Mouse (Mus musculus) hindbrain, embryonic 14.5 days (tissue): ENCODE measurements around the gene Mapk11. TPM values are rescaled to one million over a fixed set of nuclear protein-coding genes. Genes with fewer than 3 reads are reported as not detected.

Experiments used
- ATAC-seq: fragments of 200-750 bp; cut with Nextera tagmentation; 2 replicates; pipeline ENCODE4 v1.8.0; 2017; ENCODE audit warnings: moderate number of reproducible peaks, mild to moderate bottlenecking, moderate TSS enrichment, moderate library complexity; ENCODE audit not compliant: low FRiP score
- DNase-seq: peaks from one replicate; pipeline ENCODE4 v3.0.0-alpha.2; 2015; ENCODE audit warnings: low spot score
- H3K27ac ChIP-seq: fragments of 300-500 bp; sonication (generic); 2 replicates; pipeline ENCODE4 v1.5.1; 2014; ENCODE audit warnings: mild to moderate bottlenecking, moderate library complexity
- H3K27me3 ChIP-seq: fragments of 300-500 bp; sonication (generic); 2 replicates; pipeline ENCODE4 v1.6.1; 2014; ENCODE audit warnings: mild to moderate bottlenecking, low read length, mixed read lengths; ENCODE audit not compliant: control insufficient read depth, insufficient read depth
- H3K36me3 ChIP-seq: fragments of 300-500 bp; sonication (generic); replicated peaks from 2 replicates; pipeline ENCODE4 v1.6.1; 2014; ENCODE audit not compliant: control insufficient read depth, insufficient read depth
- H3K4me1 ChIP-seq: fragments of 300-500 bp; sonication (generic); replicated peaks from 2 replicates; pipeline ENCODE4 v1.6.1; 2014; ENCODE audit warnings: antibody characterized with exemption, low read length, mixed read lengths; ENCODE audit not compliant: control insufficient read depth, insufficient read depth
- H3K4me2 ChIP-seq: fragments of 300-500 bp; sonication (generic); replicated peaks from 2 replicates; pipeline ENCODE4 v1.6.1; 2014; ENCODE audit warnings: mild to moderate bottlenecking, moderate library complexity
- H3K4me3 ChIP-seq: fragments of 300-500 bp; sonication (generic); replicated peaks from 2 replicates; pipeline ENCODE4 v1.5.1; 2014; ENCODE audit warnings: mild to moderate bottlenecking, low read length
- H3K9ac ChIP-seq: fragments of 300-500 bp; sonication (generic); 2 replicates; pipeline ENCODE4 v1.6.1; 2014
- H3K9me3 ChIP-seq: fragments of 300-500 bp; sonication (generic); 2 replicates; pipeline ENCODE4 v1.6.1; 2016; ENCODE audit warnings: low read length; ENCODE audit not compliant: control insufficient read depth
- WGBS: fragments of 180-500 bp; shearing (Covaris S2); extraction: QIAGEN DNeasy Blood & Tissue Kit; methylation state at CpG from one replicate; pipeline ENCODE4 v1.1.7; 2014; 5-methylcytosine and 5-hydroxymethylcytosine counted together
- polyA plus RNA-seq: library from polyadenylated mRNA; unstranded; fragments of >200 nt; fragmentation: Nextera tagmentation; extraction: Ambion mirVana; gene quantifications from 2 replicates; pipeline ENCODE4 v1.2.1, GENCODE M21; 2014

Mapk11 gene
- polyA plus RNA-seq, 1 experiment from 2014 or later, result 22.4 TPM

DNA sequence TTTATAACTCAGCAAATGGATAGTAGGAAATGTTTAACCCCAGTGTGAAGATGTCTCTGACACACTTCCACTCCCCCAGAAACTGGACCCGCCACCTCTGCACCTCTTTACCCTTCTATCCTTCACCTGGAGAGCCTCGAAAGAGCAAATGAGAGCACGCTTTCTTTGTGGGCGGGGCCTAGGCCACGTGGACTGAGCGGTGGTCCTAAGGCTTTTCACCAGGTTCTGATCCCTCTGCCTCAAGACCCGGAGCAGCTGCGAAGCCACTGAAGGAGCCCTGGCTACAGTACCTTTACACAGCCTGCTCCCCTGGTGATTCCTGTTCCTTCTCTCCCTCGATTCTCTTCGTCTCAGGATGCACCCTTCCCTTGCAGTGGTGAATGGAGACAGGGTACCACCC is 2.0 kb downstream of the Mapk11 start:
- DNase-seq (no peak), ATAC-seq (no peak)
- H3K27ac ChIP-seq, result peak overlapping the region; percentile 77
- peak overlapping the region; percentile 53 for H3K4me3 ChIP-seq
- peaks cover 34% of the 10 kb centered on the region for H3K36me3 ChIP-seq
- no peaks in the 10 kb centered on the region for H3K27me3 ChIP-seq
- 24% methylated on average over 10 of the region's 10 CpGs for WGBS
- H3K4me1 ChIP-seq, result peaks cover 41% of the 10 kb centered on the region
- peak overlapping the region; percentile 87 for H3K4me2 ChIP-seq
- H3K9me3 ChIP-seq, result no peaks in the 10 kb centered on the region
- H3K9ac ChIP-seq, result peak overlapping the region; percentile 88

GRCm38 (mm10) chr15:89147024-89147423 is 2.4 kb downstream of the Mapk11 start:
- H3K4me3 ChIP-seq, result peak overlapping the region; percentile 53
- peak overlapping the region; percentile 77 for H3K27ac ChIP-seq
- no peaks in the 10 kb centered on the region for H3K9me3 ChIP-seq
- peak overlapping the region; percentile 88 for H3K9ac ChIP-seq
- peak; percentile 9; the same call in 1 of the 2 replicates for ATAC-seq
- peaks cover 37% of the 10 kb centered on the region for H3K4me1 ChIP-seq
- 10% methylated on average over 15 of the region's 16 CpGs for WGBS
- H3K4me2 ChIP-seq, result peak overlapping the region; percentile 87
- no peaks in the 10 kb centered on the region for H3K27me3 ChIP-seq
- no peak for DNase-seq
- peaks cover 36% of the 10 kb centered on the region for H3K36me3 ChIP-seq

GRCm38 (mm10) chr15:89146537-89146936 is 2.9 kb downstream of the Mapk11 start:
- no peaks in the 10 kb centered on the region for H3K9me3 ChIP-seq
- peak overlapping the region; percentile 77 for H3K27ac ChIP-seq
- peak overlapping the region; percentile 53 for H3K4me3 ChIP-seq
- peak overlapping the region; percentile 87 for H3K4me2 ChIP-seq
- ATAC-seq (peak; percentile 18), DNase-seq (no peak)
- no peaks in the 10 kb centered on the region for H3K27me3 ChIP-seq
- H3K4me1 ChIP-seq, result peaks cover 36% of the 10 kb centered on the region
- H3K9ac ChIP-seq, result peak overlapping the region; percentile 88
- peaks cover 36% of the 10 kb centered on the region for H3K36me3 ChIP-seq
- WGBS, result 2% methylated on average over 27 of the region's 27 CpGs

- H3K4me1 ChIP-seq, result peaks cover 36% of the 10 kb centered on the region
- H3K9me3 ChIP-seq, result no peaks in the 10 kb centered on the region
- no peak for ATAC-seq
- H3K36me3 ChIP-seq, result peaks cover 36% of the 10 kb centered on the region
- H3K27ac ChIP-seq, result peak overlapping the region; percentile 77; the same call in 1 of the 2 replicates
- 82% methylated on average over 24 of the region's 24 CpGs for WGBS
- H3K4me2 ChIP-seq, result peak overlapping the region; percentile 87
- H3K9ac ChIP-seq, result peak overlapping the region; percentile 88; the same call in 1 of the 2 replicates
- DNase-seq, result no peak
- no peaks in the 10 kb centered on the region for H3K27me3 ChIP-seq
- H3K4me3 ChIP-seq, result peak overlapping the region; percentile 53
Observed at GRCm38 (mm10) chr15:89145813-89146350, 3.5 kb downstream of the Mapk11 start.

- Histone ChIP-seq H3K27ac (no peak overlapping the region), H3K27me3 (0 out of 2 replicates have a peak, but pooled peaks cover 2% of the 10 kb centered on the region), H3K36me3 (peaks cover 36% of the 10 kb centered on the region), H3K9ac (no peak overlapping the region), H3K4me3 (no peak overlapping the region), H3K9me3 (no peaks in the 10 kb centered on the region), H3K4me1 (peaks cover 40% of the 10 kb centered on the region), H3K4me2 (no peak overlapping the region)
- ATAC-seq, result no peak
- 93% methylated on average over 11 of the region's 11 CpGs for WGBS
- DNase-seq, result no peak
Observed at GRCm38 (mm10) chr15:89144965-89145364, 4.5 kb downstream of the Mapk11 start.

GRCm38 (mm10) chr15:89143134-89143533 is 6.3 kb downstream of the Mapk11 start:
- Histone ChIP-seq H3K9ac (no peak overlapping the region), H3K9me3 (no peaks in the 10 kb centered on the region), H3K4me1 (peaks cover 38% of the 10 kb centered on the region), H3K27ac (no peak overlapping the region), H3K27me3 (0 out of 2 replicates have a peak, but pooled peaks cover 14% of the 10 kb centered on the region), H3K36me3 (peaks cover 36% of the 10 kb centered on the region), H3K4me3 (no peak overlapping the region), H3K4me2 (no peak overlapping the region)
- 84% methylated on average over 2 of the region's 2 CpGs for WGBS
- DNase-seq (no peak), ATAC-seq (no peak)

DNA sequence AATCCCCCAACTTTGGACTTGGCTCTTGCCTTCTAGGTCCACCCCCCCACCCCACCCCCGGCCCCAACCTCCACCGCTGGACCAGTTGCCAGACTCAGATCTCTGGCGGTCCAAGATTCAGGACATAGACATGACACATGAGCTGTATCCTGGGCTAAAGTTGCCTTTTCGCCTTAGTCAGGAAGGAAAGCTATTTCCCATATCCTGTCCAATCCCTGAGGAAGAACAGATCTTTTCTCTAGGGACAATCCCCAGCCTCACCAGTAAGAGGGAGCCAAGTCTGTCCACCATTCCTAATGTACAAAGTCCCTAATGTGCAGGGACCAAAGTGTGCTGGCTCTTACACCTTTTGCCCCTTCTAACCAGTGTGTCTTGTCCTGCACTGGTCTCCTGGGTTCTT is 7.5 kb downstream of the Mapk11 start:
- H3K9me3 ChIP-seq, result no peaks in the 10 kb centered on the region
- H3K4me2 ChIP-seq, result no peak overlapping the region
- H3K4me1 ChIP-seq, result peaks cover 25% of the 10 kb centered on the region
- no peak overlapping the region for H3K27ac ChIP-seq
- H3K4me3 ChIP-seq, result no peak overlapping the region
- no peak overlapping the region for H3K9ac ChIP-seq
- peaks cover 36% of the 10 kb centered on the region for H3K36me3 ChIP-seq
- ATAC-seq (no peak), DNase-seq (no peak)
- 0 out of 2 replicates have a peak, but pooled peaks cover 14% of the 10 kb centered on the region for H3K27me3 ChIP-seq
- WGBS, result 73% methylated on average over 4 of the region's 4 CpGs

- no peak overlapping the region for H3K9ac ChIP-seq
- ATAC-seq (no peak), DNase-seq (no peak)
- H3K4me2 ChIP-seq, result no peak overlapping the region
- no peak overlapping the region for H3K4me3 ChIP-seq
- H3K27me3 ChIP-seq, result 0 out of 2 replicates have a peak, but pooled peaks cover 14% of the 10 kb centered on the region
- WGBS, result 23% methylated on average over 5 of the region's 5 CpGs
- H3K9me3 ChIP-seq, result no peaks in the 10 kb centered on the region
- peaks cover 21% of the 10 kb centered on the region for H3K4me1 ChIP-seq
- no peak overlapping the region for H3K27ac ChIP-seq
- H3K36me3 ChIP-seq, result peaks cover 36% of the 10 kb centered on the region
Observed at GRCm38 (mm10) chr15:89141443-89141842, 8.0 kb downstream of the Mapk11 start.

DNA sequence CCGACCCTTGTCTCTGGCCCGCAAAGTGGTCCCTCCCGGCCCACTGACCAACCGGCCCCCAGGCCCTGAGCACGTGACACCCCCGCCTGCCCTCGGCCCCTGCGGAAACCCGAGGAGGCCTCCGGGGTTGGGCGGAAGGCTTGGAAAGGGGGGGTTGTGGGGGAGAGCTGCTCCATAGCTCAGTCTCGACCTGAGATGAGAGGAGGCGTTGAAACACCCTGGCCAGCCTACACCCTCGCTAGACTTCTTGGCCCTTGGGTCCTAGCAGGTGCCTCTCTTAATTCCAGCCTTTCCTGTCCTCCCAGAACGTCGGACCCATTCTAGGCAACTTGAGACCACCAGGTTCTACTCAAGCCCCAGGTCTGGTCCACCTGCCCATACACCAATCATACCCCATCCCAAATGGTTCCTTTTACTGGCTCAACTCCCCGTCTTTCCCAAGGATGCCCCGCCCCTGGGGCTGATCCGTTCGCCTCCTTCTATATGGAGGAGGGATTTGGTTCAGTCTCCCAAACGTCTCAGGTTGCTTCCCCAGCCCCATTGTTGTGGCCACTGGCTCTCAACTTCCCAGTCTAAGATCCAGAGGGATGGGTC is 8.7 kb downstream of the Mapk11 start, which contains the start of gene Mapk12:
Mapk12 (minus strand) TSS at position 45 of the 594 bp plus-strand sequence.
- WGBS, result under 1% methylated on average over 21 of the region's 21 CpGs
- peak within 1 kb of the TSS; percentile 44 for H3K4me3 ChIP-seq
- peak; percentile 61 for ATAC-seq
- peak within 1 kb of the TSS; percentile 95 for H3K4me2 ChIP-seq
- 0 out of 2 replicates have a peak, but pooled peaks cover 14% of the 10 kb centered on the region for H3K27me3 ChIP-seq
- peak within 1 kb of the TSS; percentile 63 for H3K9ac ChIP-seq
- H3K27ac ChIP-seq, result no peak within 1 kb of the TSS
- peaks cover 34% of the 10 kb centered on the region for H3K36me3 ChIP-seq
- no peak for DNase-seq
- H3K4me1 ChIP-seq, result peaks cover 14% of the 10 kb centered on the region
- H3K9me3 ChIP-seq, result no peaks in the 10 kb centered on the region
